Mouse (Mus musculus) thymus, adult 2 months (tissue): ENCODE results near the gene Hspb8. TPM values are rescaled to one million over a fixed set of nuclear protein-coding genes. Genes with fewer than 3 reads are reported as not detected.
"Not testable (repeated sequence)": the region's sequence is repeated elsewhere in the genome, so short reads cannot be mapped to it uniquely, and the experiment has no call there.

Experiments used
- DNase-seq: peaks from one replicate; pipeline ENCODE4 v3.0.0; 2021
- H3K27ac ChIP-seq: fragments of 200-500 bp; 2 replicates; pipeline ENCODE4 v1.5.1; 2012; ENCODE audit warnings: low read length, control low read depth; ENCODE audit not compliant: control insufficient read depth, insufficient read depth
- H3K27me3 ChIP-seq: fragments of 200-500 bp; 2 replicates; pipeline ENCODE4 v1.6.1; 2012; ENCODE audit warnings: mild to moderate bottlenecking, low read length, moderate library complexity, mixed read lengths; ENCODE audit not compliant: control insufficient read depth, insufficient read depth
- H3K36me3 ChIP-seq: fragments of 200-500 bp; 2 replicates; pipeline ENCODE4 v1.6.1; 2012; ENCODE audit warnings: mild to moderate bottlenecking, low read length, moderate library complexity; ENCODE audit not compliant: control insufficient read depth, insufficient read depth
- H3K4me1 ChIP-seq: fragments of 200-500 bp; replicated peaks from 2 replicates; pipeline ENCODE4 v1.6.1; 2012; ENCODE audit warnings: low read length; ENCODE audit not compliant: control insufficient read depth, insufficient read depth
- H3K4me3 ChIP-seq: fragments of 200-500 bp; 2 replicates; pipeline ENCODE4 v1.5.1; 2012; ENCODE audit warnings: mild to moderate bottlenecking, low read length, control low read depth, moderate library complexity; ENCODE audit not compliant: control insufficient read depth, insufficient read depth
- CTCF ChIP-seq: fragments of 200-500 bp; IDR thresholded peaks from 2 replicates; pipeline ENCODE4 v1.5.1; 2012; ENCODE audit warnings: mild to moderate bottlenecking, control low read depth, low read length, moderate library complexity, borderline replicate concordance; ENCODE audit not compliant: control insufficient read depth, poor library complexity, insufficient read depth; ENCODE audit errors: extremely low read depth
- POLR2A ChIP-seq: fragments of 200-500 bp; IDR thresholded peaks from 2 replicates; pipeline ENCODE4 v1.6.1; 2012; ENCODE audit warnings: mild to moderate bottlenecking, low read length, control low read depth, moderate library complexity; ENCODE audit not compliant: control insufficient read depth, poor library complexity, insufficient read depth; ENCODE audit errors: extremely low read depth
- WGBS: fragments of 180-500 bp; shearing (Covaris S2); methylation state at CpG from one replicate; pipeline ENCODE4 v1.1.7; 2018; 5-methylcytosine and 5-hydroxymethylcytosine counted together
- polyA plus RNA-seq: library from polyadenylated mRNA; depleted of rRNA; stranded (reverse); fragments of >200 nt; gene quantifications from 2 replicates; pipeline ENCODE4 v1.2.3, GENCODE M21; 2012

Gene Hspb8
- polyA plus RNA-seq, 1 experiment, result 48.9 TPM

DNA sequence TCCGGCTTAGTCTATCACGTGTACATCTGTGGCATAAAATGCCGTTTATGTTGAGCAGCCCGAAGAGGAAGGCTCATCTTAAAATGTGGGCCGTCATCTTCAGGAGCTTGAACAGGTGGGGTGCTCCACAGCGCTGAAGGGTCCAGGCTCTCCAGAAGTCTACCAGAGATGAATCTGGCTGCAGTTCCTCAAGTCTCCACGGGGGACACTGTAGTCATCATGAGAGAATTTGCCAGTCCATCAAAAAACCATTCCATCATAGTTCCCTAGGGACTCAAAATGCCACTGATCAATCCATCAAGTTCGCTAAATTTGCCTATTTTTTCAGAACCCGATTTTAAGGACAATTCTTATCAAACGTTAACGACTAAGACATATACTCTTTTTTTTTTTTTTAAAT is 36.6 kb downstream of the Hspb8 start:
- Histone ChIP-seq H3K36me3 (no peaks in the 10 kb centered on the region), H3K27ac (no peak overlapping the region), H3K4me3 (no peak overlapping the region), H3K4me1 (peaks cover 7% of the 10 kb centered on the region), H3K27me3 (no peaks in the 10 kb centered on the region)
- WGBS, result 41% methylated on average over 11 of the region's 11 CpGs
- DNase-seq, result peak; percentile 50
- no peak for TF ChIP-seq CTCF
- no peak for TF ChIP-seq POLR2A

DNA sequence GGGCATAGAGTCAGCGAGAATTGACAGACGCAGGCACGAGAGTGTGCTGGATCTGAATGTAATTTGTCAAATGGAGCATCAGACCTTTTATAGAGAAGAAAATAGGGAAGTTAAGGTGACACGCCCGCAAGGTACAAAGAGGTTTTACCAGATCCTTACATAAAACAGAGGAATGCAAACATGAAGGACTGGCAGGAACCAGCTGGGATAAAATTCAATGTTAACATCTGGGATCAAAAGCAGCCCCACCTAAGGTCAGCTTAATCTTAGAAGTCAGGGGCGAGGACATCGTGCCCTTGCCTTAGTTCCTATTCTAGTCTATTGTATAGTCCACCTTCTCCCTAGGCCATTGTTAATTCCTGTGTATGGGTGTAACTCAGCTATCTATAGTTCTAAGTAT is 40.0 kb downstream of the Hspb8 start:
- peaks cover 20% of the 10 kb centered on the region for H3K4me1 ChIP-seq
- H3K27me3 ChIP-seq, result not testable (repeated sequence)
- WGBS, result 97% methylated on average over 7 of the region's 7 CpGs

DNA sequence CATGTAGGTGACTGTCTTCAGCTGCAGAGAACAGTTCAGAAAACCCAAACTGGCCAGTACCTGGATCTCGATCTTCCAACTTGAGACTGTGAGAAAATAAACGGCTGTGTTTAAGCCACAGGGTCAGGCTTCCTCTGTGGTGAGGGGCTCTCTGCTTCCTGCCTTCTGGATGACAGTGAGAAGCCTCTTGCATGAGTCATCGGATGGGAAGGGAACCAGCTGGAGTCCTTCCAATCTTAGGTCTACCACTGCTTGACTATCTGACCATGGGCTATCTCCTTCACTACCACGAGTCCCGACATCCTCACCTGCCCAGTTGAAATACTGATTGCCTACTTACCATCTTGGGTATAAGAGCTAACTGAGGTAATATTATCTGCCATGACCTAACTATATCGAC is 40.9 kb downstream of the Hspb8 start:
- WGBS, result 49% methylated on average over 6 of the region's 6 CpGs
- H3K4me1 ChIP-seq, result peaks cover 20% of the 10 kb centered on the region
- H3K27me3 ChIP-seq, result no peaks in the 10 kb centered on the region
- H3K36me3 ChIP-seq, result no peaks in the 10 kb centered on the region
- H3K27ac ChIP-seq, result no peak overlapping the region
- DNase-seq, result no peak
- TF ChIP-seq POLR2A (no peak), CTCF (no peak)
- H3K4me3 ChIP-seq, result no peak overlapping the region

More for the DNA sequence above, 40.0 kb downstream of the Hspb8 start:
- not testable (repeated sequence) for DNase-seq, H3K4me3 ChIP-seq, H3K27ac ChIP-seq, H3K36me3 ChIP-seq

DNA sequence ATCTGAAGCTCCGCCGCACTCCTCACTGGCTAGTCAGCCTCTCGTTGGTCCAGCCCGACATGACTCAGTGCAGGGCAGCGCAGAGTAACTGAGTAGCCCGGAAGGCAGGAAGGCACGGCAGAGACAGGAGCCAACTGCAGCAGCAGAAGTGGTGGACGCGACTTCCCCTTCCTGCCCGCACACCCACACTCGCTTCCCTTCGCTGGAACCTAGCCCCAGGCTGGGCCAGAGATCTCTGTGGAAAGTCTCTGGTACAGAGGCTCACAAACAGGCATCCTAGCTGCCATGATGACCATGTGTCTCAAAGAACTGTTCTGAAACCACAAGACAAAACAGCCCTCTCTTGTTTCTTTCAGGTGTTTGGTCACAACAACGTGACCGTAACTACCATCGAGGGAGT is 41.4 kb downstream of the Hspb8 start:
- H3K4me1 ChIP-seq, result peaks cover 20% of the 10 kb centered on the region
- H3K4me3 ChIP-seq, result peak overlapping the region; percentile 12
- DNase-seq, result peak; percentile 36
- peak overlapping the region; percentile 86; the same call in 1 of the 2 replicates for H3K27ac ChIP-seq
- no peak for TF ChIP-seq CTCF
- no peak for TF ChIP-seq POLR2A
- H3K36me3 ChIP-seq, result no peaks in the 10 kb centered on the region
- WGBS, result 28% methylated on average over 15 of the region's 15 CpGs
- no peaks in the 10 kb centered on the region for H3K27me3 ChIP-seq

DNA sequence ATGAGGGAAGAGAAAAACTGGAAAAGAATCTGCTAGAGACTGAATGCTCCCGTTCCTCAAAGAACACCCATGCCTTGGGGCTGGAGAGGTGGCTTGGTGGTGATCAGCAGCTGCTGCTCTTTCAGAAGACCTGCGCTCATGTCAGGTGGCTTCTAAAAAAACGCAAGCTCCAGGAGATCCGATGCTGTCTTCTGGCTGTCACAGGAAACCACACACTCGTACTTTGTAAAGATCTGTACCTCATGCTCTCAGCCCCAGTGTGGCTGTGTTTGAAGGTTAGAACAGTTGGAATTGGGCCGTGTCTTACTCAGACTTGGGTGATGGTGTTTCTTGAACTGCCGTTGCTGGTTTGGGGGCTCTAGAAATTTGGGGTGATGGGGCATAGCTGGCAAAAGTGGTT is 42.3 kb downstream of the Hspb8 start:
- no peaks in the 10 kb centered on the region for H3K36me3 ChIP-seq
- peaks cover 20% of the 10 kb centered on the region for H3K4me1 ChIP-seq
- H3K27me3 ChIP-seq, result no peaks in the 10 kb centered on the region
- H3K27ac ChIP-seq, result peak overlapping the region; percentile 86
- WGBS, result 13% methylated on average over 7 of the region's 7 CpGs
- peak overlapping the region; percentile 13; the same call in 1 of the 2 replicates for H3K4me3 ChIP-seq
- peak; percentile 32 for DNase-seq
- TF ChIP-seq CTCF (no peak), POLR2A (0 out of 2 replicates have a peak, but pooled peaks have one; percentile 12)

DNA sequence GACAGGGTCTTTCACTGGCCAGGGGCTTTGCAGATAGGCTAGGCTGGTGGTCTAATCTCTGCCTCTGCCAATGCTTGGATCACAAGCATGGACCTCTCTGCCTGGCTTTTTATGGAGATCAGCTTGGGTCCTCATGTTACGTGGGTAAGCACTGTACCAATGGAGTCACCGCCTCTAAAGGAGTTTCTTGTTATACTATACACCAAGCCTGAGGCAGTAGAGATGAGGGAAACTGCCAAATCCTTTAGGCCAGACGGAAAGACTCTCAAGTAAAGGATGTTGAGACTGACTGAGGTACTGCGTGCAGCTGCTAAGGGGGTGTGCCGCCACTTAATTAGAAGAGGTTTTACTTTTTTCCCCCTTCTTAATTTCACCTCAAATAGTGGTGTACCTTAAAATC is 43.8 kb downstream of the Hspb8 start:
- H3K4me1 ChIP-seq, result peaks cover 20% of the 10 kb centered on the region
- H3K4me3 ChIP-seq, result no peak overlapping the region
- H3K27ac ChIP-seq, result no peak overlapping the region
- H3K36me3 ChIP-seq, result no peaks in the 10 kb centered on the region
- TF ChIP-seq POLR2A (no peak), CTCF (no peak)
- WGBS, result 91% methylated on average over 5 of the region's 5 CpGs
- H3K27me3 ChIP-seq, result no peaks in the 10 kb centered on the region
- DNase-seq, result no peak

DNA sequence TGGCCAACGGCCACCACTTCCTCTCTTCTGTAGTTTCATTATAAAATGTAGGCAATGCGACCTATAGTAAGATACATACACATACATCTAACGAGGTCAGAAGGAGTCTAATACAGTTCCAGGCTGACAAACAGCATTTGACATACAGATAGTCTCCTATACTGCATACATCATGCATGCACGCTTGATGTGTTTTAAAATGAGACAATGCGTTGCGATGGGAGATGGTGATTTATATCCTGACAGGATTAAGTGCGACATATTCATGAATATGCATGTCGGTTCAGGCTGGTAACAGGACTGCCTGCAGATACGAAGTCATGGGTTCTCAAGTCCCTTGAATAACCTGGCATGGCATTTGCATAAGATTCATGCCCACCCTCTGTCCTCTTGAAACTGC is 54.7 kb downstream of the Hspb8 start:
- no peak for DNase-seq
- H3K27me3 ChIP-seq, result no peaks in the 10 kb centered on the region
- H3K4me3 ChIP-seq, result no peak overlapping the region
- 81% methylated on average over 9 of the region's 9 CpGs for WGBS
- no peak for TF ChIP-seq POLR2A
- TF ChIP-seq CTCF, result no peak
- H3K4me1 ChIP-seq, result peaks cover 3% of the 10 kb centered on the region; the same call in 1 of the 2 replicates
- no peaks in the 10 kb centered on the region for H3K36me3 ChIP-seq
- no peak overlapping the region for H3K27ac ChIP-seq
